Mouse (Mus musculus) kidney, postnatal 25 days (tissue): ENCODE measurements around the gene Zfp426.

Source experiments
- DNase-seq, 2 experiments: peaks; one replicate each; pipeline ENCODE4 v3.0.0; 2021; ENCODE audit warnings: mixed read lengths in 2 of 2

The Zfp426 gene

DNA sequence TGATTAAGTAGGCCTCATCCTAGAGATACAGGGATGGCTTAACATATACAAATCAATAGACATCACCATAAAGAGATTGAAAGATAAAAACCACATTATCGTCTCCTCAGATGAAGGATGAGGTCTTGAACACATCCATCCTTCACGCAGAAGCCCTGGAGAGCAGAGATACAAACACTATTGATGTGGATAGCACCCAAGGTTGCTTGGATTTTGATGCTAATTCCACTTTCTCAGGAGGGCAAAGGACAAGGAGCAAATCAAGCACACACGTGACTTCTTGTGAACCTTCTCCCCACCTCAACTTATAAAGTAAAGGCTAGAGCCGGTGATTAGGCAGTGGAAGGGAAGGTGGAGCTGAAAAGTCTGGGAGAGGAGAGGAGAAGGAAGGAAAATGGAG is 38.9 kb downstream of the Zfp426 start:
- no peak for DNase-seq

- DNase-seq, result no peak
Observed at GRCm38 (mm10) chr9:20451493-20451892, 41.1 kb downstream of the Zfp426 start.

- DNase-seq, result peak in 1 of 2 experiments; percentile 28
Observed at GRCm38 (mm10) chr9:20443183-20443783, 49.3 kb downstream of the Zfp426 start.

GRCm38 (mm10) chr9:20430004-20430403 is 62.5 kb downstream of the Zfp426 start:
- DNase-seq, result no peak
